Mouse (Mus musculus) olfactory bulb, adult 2 months (tissue): ENCODE data around the gene Gm21970.

Experiments used
- CTCF ChIP-seq: fragments of 200-500 bp; IDR thresholded peaks from 2 replicates; pipeline ENCODE4 v1.5.1; 2012; ENCODE audit warnings: low read depth, mild to moderate bottlenecking, low read length, moderate library complexity; ENCODE audit not compliant: insufficient read depth
- POLR2A ChIP-seq: fragments of 200-500 bp; IDR thresholded peaks from 2 replicates; pipeline ENCODE4 v1.6.1; 2012; ENCODE audit warnings: mild to moderate bottlenecking, low read depth, low read length, moderate library complexity; ENCODE audit not compliant: insufficient read depth

DNA sequence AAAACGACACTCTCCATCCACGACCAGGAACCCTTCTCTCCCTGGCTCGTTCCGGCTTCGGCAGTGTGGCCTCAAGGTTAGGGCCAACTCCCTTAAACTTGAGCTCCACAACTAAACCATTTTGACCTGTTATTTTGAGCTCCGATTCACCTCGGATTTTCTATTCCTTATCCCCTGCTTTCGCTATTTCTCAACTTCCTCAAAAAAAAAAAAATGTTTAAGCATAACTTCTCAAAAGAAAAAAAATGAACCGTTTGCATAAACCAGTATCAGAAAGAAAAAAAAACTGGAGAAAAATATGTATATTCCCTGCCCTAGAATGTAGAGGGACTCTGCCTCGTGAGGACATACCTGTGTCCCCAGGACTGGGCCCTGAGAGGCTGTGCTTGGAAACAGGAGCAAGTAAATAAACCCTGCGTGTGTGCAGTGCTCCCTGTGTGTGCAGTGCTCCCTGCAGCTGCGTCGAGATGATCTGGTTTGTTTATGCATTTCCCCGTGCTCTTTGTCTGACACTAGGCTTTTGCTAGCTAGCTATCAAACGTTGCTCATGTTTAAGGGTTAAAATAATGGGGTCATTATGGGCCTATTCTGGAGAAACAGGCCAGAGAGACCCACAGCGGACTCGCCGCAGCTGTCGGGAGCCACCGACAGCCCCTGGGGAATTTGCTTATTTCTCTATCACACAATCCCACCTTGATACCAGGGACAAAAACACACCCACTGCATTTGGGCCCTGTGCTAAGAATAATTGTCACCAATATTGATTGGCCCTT lies 43.8 kb upstream of the Gm21970 start:
- TF ChIP-seq POLR2A, result no peak
- TF ChIP-seq CTCF, result no peak
